10 mouse cellular contexts compared by ENCODE assay signal in the genomic region with DNA sequence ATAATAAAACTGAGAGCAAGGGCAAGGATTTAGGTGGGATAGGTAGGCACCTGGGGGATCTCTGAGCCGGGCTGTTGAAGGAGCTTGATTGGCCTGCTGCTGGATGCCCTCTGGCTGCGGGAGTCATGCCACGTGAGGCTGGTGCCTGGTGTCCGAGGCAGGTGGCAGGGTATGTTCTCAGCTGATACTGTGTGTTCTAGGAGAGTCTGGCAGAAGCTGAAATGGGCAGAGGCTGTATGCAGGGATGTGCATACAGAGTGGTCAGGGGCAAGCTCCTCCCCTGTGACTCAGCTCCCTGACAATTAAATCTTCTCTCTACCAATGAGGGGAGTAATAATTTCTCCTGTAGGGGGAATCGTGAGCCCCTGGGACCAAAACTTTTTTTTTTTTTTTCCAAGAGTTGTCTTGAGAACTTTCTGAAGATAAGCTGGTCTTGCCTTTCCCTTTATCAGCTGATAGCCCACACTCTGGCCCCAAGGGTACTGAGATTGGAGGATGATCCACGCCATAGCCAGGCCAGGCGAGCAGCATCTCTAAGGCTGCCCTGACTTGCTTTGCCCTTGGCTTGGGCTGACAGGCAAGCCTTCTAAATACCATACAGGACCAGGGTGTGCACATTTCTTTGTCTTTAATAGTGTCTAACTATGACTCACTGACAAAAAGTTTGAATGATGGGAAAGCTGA. TPM values are rescaled to one million over a fixed set of nuclear protein-coding genes. Genes with fewer than 3 reads are reported as not detected.
DNase-seq lines count a peak whose midpoint lies in the region; ATAC-seq and TF ChIP-seq lines count a peak whose summit lies in the region.
"Had no signal": no experiment of that assay in that cellular context is flagged by ENCODE, and none has a peak within 500 bp of the region (broad histone marks: within the 10 kb centered on the region; RNA-seq: fewer than 3 reads in every experiment).

No protein-coding gene starts in this region.

- no peak for ATAC-seq in heart, embryonic 12.5 days (ENCODE audit: insufficient number of reproducible peaks, low FRiP score)
- peak; percentile 37 for ATAC-seq in common myeloid progenitor, adult 5-6 weeks (replicated peaks; ENCODE audit: low read depth, poor library complexity, severe bottlenecking)

- H3K9me3 ChIP-seq in heart, embryonic 12.5 days (replicated peaks): no peaks in the 10 kb centered on the region
- no peaks in the 10 kb centered on the region for H3K9me3 ChIP-seq in CH12.LX (replicated peaks; ENCODE audit: low read length)
- H3K9me3 ChIP-seq in midbrain, embryonic 10.5 days (replicated peaks): no peaks in the 10 kb centered on the region

- peaks cover 12% of the 10 kb centered on the region for H3K79me2 ChIP-seq in CH12.LX (replicated peaks; ENCODE audit: control insufficient read depth, extremely low read depth, insufficient read depth, poor library complexity, severe bottlenecking)

- H3K4me3 ChIP-seq in heart, embryonic 12.5 days: no peak overlapping the region
- no peak overlapping the region for H3K4me3 ChIP-seq in CH12.LX (replicated peaks in 1 of 3; ENCODE audit: low read depth in 2 of 3, low read length in 2 of 3, poor library complexity in 1 of 3)
- peak overlapping the region; percentile 72; the same call in 1 of the 2 replicates for H3K4me3 ChIP-seq in midbrain, embryonic 10.5 days
- H3K4me3 ChIP-seq in thymus, adult 2 months (ENCODE audit: control insufficient read depth, insufficient read depth, low read length): no peak overlapping the region

- in situ Hi-C loops in CH12.LX (cut with MboI; ENCODE audit: low pct_ligation_motif_present, low pct_unique_long_range_greater_than_20kb, low sequenced_read_pairs): no loop called here

- dilution Hi-C loops in CH12.LX (cut with MboI; ENCODE audit: extremely low pct_ligation_motif_present, extremely low pct_unique_long_range_greater_than_20kb, low sequenced_read_pairs): no loop called here

- no peak overlapping the region for H3K27ac ChIP-seq in heart, embryonic 12.5 days (ENCODE audit: poor library complexity, severe bottlenecking)
- no peak overlapping the region for H3K27ac ChIP-seq in CH12.LX (ENCODE audit: insufficient read depth, low read depth)
- no peak overlapping the region for H3K27ac ChIP-seq in midbrain, embryonic 10.5 days (replicated peaks)
- H3K27ac ChIP-seq in thymus, adult 2 months (ENCODE audit: control insufficient read depth, insufficient read depth, low read length): no peak overlapping the region

- WGBS in heart, embryonic 12.5 days: 63% methylated on average over 7 of the region's 7 CpGs
- WGBS in midbrain, embryonic 10.5 days: 75% methylated on average over 7 of the region's 7 CpGs
- 80% methylated on average over 7 of the region's 7 CpGs for WGBS in thymus, adult 2 months

- no peak overlapping the region for H3K4me2 ChIP-seq in heart, embryonic 12.5 days
- H3K4me2 ChIP-seq in CH12.LX (ENCODE audit: insufficient read depth, low read depth, poor library complexity, severe bottlenecking): no peak overlapping the region

- no peak overlapping the region for H3K9ac ChIP-seq in heart, embryonic 12.5 days
- H3K9ac ChIP-seq in CH12.LX (ENCODE audit: insufficient read depth, low read depth): no peak overlapping the region

- no peaks in the 10 kb centered on the region for H3K27me3 ChIP-seq in heart, embryonic 12.5 days (replicated peaks)
- H3K27me3 ChIP-seq in CH12.LX (replicated peaks): peaks cover 18% of the 10 kb centered on the region
- no peaks in the 10 kb centered on the region; the same call in 1 of the 2 replicates for H3K27me3 ChIP-seq in midbrain, embryonic 10.5 days (ENCODE audit: low read depth, poor library complexity, severe bottlenecking)
- no peaks in the 10 kb centered on the region for H3K27me3 ChIP-seq in thymus, adult 2 months (ENCODE audit: control insufficient read depth, insufficient read depth, low read length)

- no peak for TF ChIP-seq CTCF in CH12.LX (conservative IDR thresholded peaks at IDR 0.05 in 1 of 2, IDR thresholded peaks at IDR 0.05 in 1 of 2; ENCODE audit: low read depth in 2 of 2, low read length in 2 of 2)
- TF ChIP-seq CTCF in thymus, adult 2 months (IDR thresholded peaks at IDR 0.05; ENCODE audit: borderline replicate concordance, control insufficient read depth, extremely low read depth, insufficient read depth, low read length, poor library complexity): no peak

- peaks cover 20% of the 10 kb centered on the region for H3K4me1 ChIP-seq in heart, embryonic 12.5 days (replicated peaks)
- H3K4me1 ChIP-seq in CH12.LX (ENCODE audit: control insufficient read depth in 1 of 2, insufficient read depth in 2 of 2): peaks cover 7 to 26% of the 10 kb centered on the region in 2 experiments; a peak in 3 of 4 replicates
- H3K4me1 ChIP-seq in midbrain, embryonic 10.5 days: peaks cover 53% of the 10 kb centered on the region
- H3K4me1 ChIP-seq in thymus, adult 2 months (replicated peaks; ENCODE audit: control insufficient read depth, insufficient read depth, low read length): peaks cover 17% of the 10 kb centered on the region

- DNase-seq in heart, adult 11 months: peak; percentile 91
- no peak for DNase-seq in CH12.LX (ENCODE audit: extremely low read depth)
- DNase-seq in midbrain, embryonic 10.5 days (ENCODE audit: low spot score): no peak
- no peak for DNase-seq in spleen, adult 18-20 months
- no peak for DNase-seq in thymus, adult 2 months
- DNase-seq in left cerebral cortex, adult 18-20 months (ENCODE audit: low spot score in 2 of 2): no peak

- no peak for TF ChIP-seq POLR2A in CH12.LX (IDR thresholded peaks at IDR 0.05; ENCODE audit: low read depth, low read length)
- TF ChIP-seq POLR2A in thymus, adult 2 months (IDR thresholded peaks at IDR 0.05; ENCODE audit: control insufficient read depth, extremely low read depth, insufficient read depth, low read length, poor library complexity): no peak

- H3K36me3 ChIP-seq in heart, embryonic 12.5 days: 0 out of 2 replicates have a peak, but pooled peaks cover 3% of the 10 kb centered on the region
- no peaks in the 10 kb centered on the region for H3K36me3 ChIP-seq in CH12.LX (replicated peaks in 1 of 2; ENCODE audit: control insufficient read depth in 1 of 2, insufficient read depth in 1 of 2, low read length in 1 of 2)
- peaks cover 15% of the 10 kb centered on the region for H3K36me3 ChIP-seq in midbrain, embryonic 10.5 days
- no peaks in the 10 kb centered on the region for H3K36me3 ChIP-seq in thymus, adult 2 months (ENCODE audit: control insufficient read depth, insufficient read depth, low read length)

- no peak for TF ChIP-seq EP300 in CH12.LX (IDR thresholded peaks at IDR 0.05; ENCODE audit: low read length)

- TF ChIP-seq RAD21 in CH12.LX (IDR thresholded peaks at IDR 0.05; ENCODE audit: low read depth, low read length): no peak

TF ChIP-seq in CH12.LX, 34 proteins besides CTCF, POLR2A, EP300 and RAD21 (continues in another document):
- TF ChIP-seq ZNF384 (IDR thresholded peaks at IDR 0.05; ENCODE audit: low read depth, low read length) (peak; percentile 81), KAT2A (IDR thresholded peaks at IDR 0.05; ENCODE audit: insufficient replicate concordance, low read length) (no peak), POLR2AphosphoS2 (IDR thresholded peaks at IDR 0.05; ENCODE audit: low read depth, low read length) (no peak), ETS1 (conservative IDR thresholded peaks at IDR 0.05; ENCODE audit: low read depth, low read length) (no peak)

RNA-seq across cellular contexts. Expression of a gene that starts 1.5 kb away (rescaled TPM):
- 12.4 and 13.4 TPM in 2 replicates for polyA plus RNA-seq in heart, embryonic 12.5 days (2016; fragmentation: Nextera tagmentation; extraction: Ambion mirVana)
- total RNA-seq in CH12.LX (2012; rRNA removed): 2.7 and 3.8 TPM in 2 replicates
- total RNA-seq in CH12.LX (2014; rRNA removed): 0.32 TPM in 1 of 2 replicates, not detected in the other
- 0.38 and 0.66 TPM in 2 replicates for polyA plus RNA-seq in CH12.LX (2012; ENCODE audit: insufficient read length, low read depth)
- 0.87 and 1.8 TPM in 2 replicates for total RNA-seq in common myeloid progenitor, adult 5-6 weeks (2017)
- polyA plus RNA-seq in midbrain, embryonic 10.5 days (2016; fragmentation: Nextera tagmentation; extraction: Ambion mirVana): 36.4 and 56.1 TPM in 2 replicates
- 26.5 and 29.0 TPM in 2 replicates for polyA plus RNA-seq in thymus, adult 2 months (2012; rRNA removed)
- 10 to 100 TPM; 20.8 to 23.5 TPM for total RNA-seq in left cerebral cortex, adult 18-20 months (2021)

RNA-seq across cellular contexts. Expression of a gene that starts 4.9 kb away (rescaled TPM):
- 44.8 and 46.1 TPM in 2 replicates for polyA plus RNA-seq in heart, embryonic 12.5 days (2016; fragmentation: Nextera tagmentation; extraction: Ambion mirVana)
- total RNA-seq in CH12.LX (2012; rRNA removed) (16.6 and 18.1 TPM in 2 replicates), CH12.LX (2014; rRNA removed) (11.0 TPM in 2 replicates)
- polyA plus RNA-seq in CH12.LX (2012; ENCODE audit: insufficient read length, low read depth): 26.8 and 27.1 TPM in 2 replicates
- total RNA-seq in common myeloid progenitor, adult 5-6 weeks (2017): 16.3 and 26.4 TPM in 2 replicates
- 34.6 and 48.0 TPM in 2 replicates for polyA plus RNA-seq in midbrain, embryonic 10.5 days (2016; fragmentation: Nextera tagmentation; extraction: Ambion mirVana)
- 87.6 and 89.1 TPM in 2 replicates for polyA plus RNA-seq in thymus, adult 2 months (2012; rRNA removed)
- 10 to 100 TPM; 70.4 to 77.9 TPM for total RNA-seq in left cerebral cortex, adult 18-20 months (2021)

RNA-seq across cellular contexts. Expression of a gene that starts 5.9 kb away (rescaled TPM):
- polyA plus RNA-seq in heart, embryonic 12.5 days (2016; fragmentation: Nextera tagmentation; extraction: Ambion mirVana): 46.8 and 48.8 TPM in 2 replicates
- total RNA-seq in CH12.LX (2012; rRNA removed) (48.1 and 52.7 TPM in 2 replicates), CH12.LX (2014; rRNA removed) (28.3 and 28.8 TPM in 2 replicates)
- 53.8 and 62.4 TPM in 2 replicates for polyA plus RNA-seq in CH12.LX (2012; ENCODE audit: insufficient read length, low read depth)
- total RNA-seq in common myeloid progenitor, adult 5-6 weeks (2017): 79.0 and 94.9 TPM in 2 replicates
- polyA plus RNA-seq in midbrain, embryonic 10.5 days (2016; fragmentation: Nextera tagmentation; extraction: Ambion mirVana): 82.0 and 85.4 TPM in 2 replicates
- polyA plus RNA-seq in thymus, adult 2 months (2012; rRNA removed): 22.2 and 22.5 TPM in 2 replicates
- 10 to 100 TPM; 57.5 to 60.3 TPM for total RNA-seq in left cerebral cortex, adult 18-20 months (2021)

RNA-seq across cellular contexts. Expression of a gene that starts 12.8 kb away (rescaled TPM):
- 64.2 and 65.3 TPM in 2 replicates for polyA plus RNA-seq in heart, embryonic 12.5 days (2016; fragmentation: Nextera tagmentation; extraction: Ambion mirVana)
- total RNA-seq in CH12.LX (2012; rRNA removed) (20.3 and 31.9 TPM in 2 replicates), CH12.LX (2014; rRNA removed) (18.6 and 18.7 TPM in 2 replicates)
- polyA plus RNA-seq in CH12.LX (2012; ENCODE audit: insufficient read length, low read depth): 16.0 and 18.0 TPM in 2 replicates
- 50.7 and 75.4 TPM in 2 replicates for total RNA-seq in common myeloid progenitor, adult 5-6 weeks (2017)
- polyA plus RNA-seq in midbrain, embryonic 10.5 days (2016; fragmentation: Nextera tagmentation; extraction: Ambion mirVana): 49.8 and 59.3 TPM in 2 replicates
- polyA plus RNA-seq in thymus, adult 2 months (2012; rRNA removed): 266 and 327 TPM in 2 replicates
- total RNA-seq in left cerebral cortex, adult 18-20 months (2021): 10 to 100 TPM; 51.5 to 70.2 TPM

RNA-seq across cellular contexts. Expression of a gene that starts 59.3 kb away (rescaled TPM):
- polyA plus RNA-seq in heart, embryonic 12.5 days (2016; fragmentation: Nextera tagmentation; extraction: Ambion mirVana): not detected in 2 replicates
- total RNA-seq in CH12.LX (2012; rRNA removed): 0.25 and 0.34 TPM in 2 replicates
- total RNA-seq in CH12.LX (2014; rRNA removed): not detected in 2 replicates
- polyA plus RNA-seq in CH12.LX (2012; ENCODE audit: insufficient read length, low read depth): not detected in 2 replicates
- not detected in 2 replicates for total RNA-seq in common myeloid progenitor, adult 5-6 weeks (2017)
- 0.19 and 0.32 TPM in 2 replicates for polyA plus RNA-seq in midbrain, embryonic 10.5 days (2016; fragmentation: Nextera tagmentation; extraction: Ambion mirVana)
- 0.57 and 1.0 TPM in 2 replicates for polyA plus RNA-seq in thymus, adult 2 months (2012; rRNA removed)
- total RNA-seq in left cerebral cortex, adult 18-20 months (2021): under 1 TPM; 0.67 to 0.80 TPM
- total RNA-seq: liver, adult 2 months had no signal
- polyA plus RNA-seq: heart, embryonic 14.5 days; liver, adult 2 months had no signal
